Mouse (Mus musculus): ENCODE measurements around the gene Rbm17.
A peak's percentile ranks its signal among the peaks of the same experiment; 100 is the strongest.
"Not testable (repeated sequence)": the region's sequence is repeated elsewhere in the genome, so short reads cannot be mapped to it uniquely, and the experiment has no call there.

The Rbm17 gene

DNA sequence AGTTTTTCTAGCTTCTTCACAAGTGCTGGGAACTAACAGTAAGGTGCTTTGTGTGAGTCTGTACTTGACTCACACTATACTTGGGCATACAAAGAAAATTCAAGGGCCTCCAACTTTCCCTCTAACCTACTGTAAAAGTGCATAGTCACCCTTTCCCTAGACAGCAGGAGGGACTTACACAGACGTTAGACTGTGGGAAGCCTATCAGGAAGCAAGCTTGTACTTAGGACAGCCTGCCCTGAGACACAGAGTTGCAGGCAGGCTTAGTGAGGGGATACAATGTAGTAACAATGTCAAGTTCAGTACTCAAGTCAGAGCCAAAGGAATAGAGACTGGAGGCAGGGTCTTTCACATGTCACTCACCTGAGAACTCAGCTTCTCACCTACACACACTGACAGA, 58.6 kb downstream of the Rbm17 start:
- no peak for DNase-seq (ENCODE audit: low spot score in 2 of 2)

GRCm38 (mm10) chr2:11544342-11544741, 59.6 kb downstream of the Rbm17 start:
- DNase-seq (ENCODE audit: low spot score in 2 of 2), result peak in 1 of 2 experiments; percentile 34

- DNase-seq (ENCODE audit: low spot score in 2 of 2), result no peak
These were observed 60.8 kb downstream of the Rbm17 start for GRCm38 (mm10) chr2:11543158-11543557.

DNA sequence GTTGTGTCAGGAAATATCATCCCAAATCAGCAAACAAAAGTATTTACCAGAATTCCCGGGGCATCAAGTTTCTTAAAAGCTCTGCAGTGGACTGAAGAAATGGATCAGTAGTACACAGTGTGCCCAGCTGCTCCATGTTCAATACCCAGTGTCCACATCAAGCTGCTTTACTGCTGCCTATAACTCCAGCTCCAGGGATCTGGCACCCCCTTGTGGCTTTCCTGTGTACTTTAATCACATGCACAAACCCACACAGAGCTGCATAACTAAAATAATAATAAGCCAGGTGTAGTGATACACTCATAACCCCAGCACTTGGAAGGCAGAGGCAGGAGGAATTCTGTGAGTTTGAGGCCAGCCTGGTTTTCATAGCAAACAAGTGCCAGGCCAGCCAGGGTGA, 61.3 kb downstream of the Rbm17 start:
- DNase-seq (ENCODE audit: low spot score in 2 of 2), result peak; percentile 72 to 79

DNA sequence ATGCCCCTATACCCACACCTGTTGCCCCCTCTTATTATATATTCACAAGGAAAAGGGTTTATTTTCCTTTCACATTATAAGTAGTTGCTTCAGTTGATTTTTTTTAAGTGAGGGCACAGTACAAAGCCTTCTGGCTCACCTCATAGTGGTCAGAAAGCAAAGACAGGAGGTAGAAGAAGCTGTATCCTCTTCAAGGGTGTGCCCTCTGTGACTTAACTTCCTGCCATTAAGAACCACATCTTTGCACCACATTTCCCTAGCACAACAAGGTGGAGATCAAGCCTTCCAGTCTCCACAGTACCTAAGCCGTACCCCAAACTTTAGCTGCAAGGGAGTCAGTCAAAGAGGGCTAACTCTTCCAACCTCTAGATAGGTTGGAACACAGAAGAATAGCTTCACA, 61.8 kb downstream of the Rbm17 start:
- DNase-seq (ENCODE audit: low spot score in 2 of 2), result no peak

GRCm38 (mm10) chr2:11541528-11541927, 62.4 kb downstream of the Rbm17 start:
- not testable (repeated sequence) for DNase-seq (ENCODE audit: low spot score in 2 of 2)

GRCm38 (mm10) chr2:11535966-11536365, 68.0 kb downstream of the Rbm17 start:
- DNase-seq (ENCODE audit: low spot score in 2 of 2), result no peak

Data from spleen, postnatal 36 days (tissue).